Mouse (Mus musculus): ENCODE measurements at regions not wholly inside any gene's neighbourhood (a gene's known extent, or its start where the extent isn't known, plus 50 kb on each side); places are given as distances from the start of the nearest gene placed in this dataset.

DNA sequence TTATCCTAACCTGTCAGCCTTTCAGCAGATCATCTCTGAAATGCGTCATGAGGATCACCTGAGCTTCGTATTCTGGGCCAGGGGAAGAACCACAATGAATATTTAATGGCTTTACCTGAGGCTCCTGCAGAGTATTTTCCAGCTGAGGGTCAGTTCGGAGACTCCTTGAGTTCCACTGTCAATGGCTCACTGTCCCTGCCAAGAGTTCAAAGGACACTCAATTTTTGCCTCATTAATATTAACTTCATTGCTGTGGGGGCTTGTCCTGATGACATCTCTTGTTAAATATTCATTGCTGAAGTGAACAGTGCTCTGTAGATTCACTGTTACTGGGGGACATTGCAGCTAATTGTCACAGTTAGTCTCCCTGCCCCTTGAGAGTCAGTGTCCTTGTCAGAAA, 316.2 kb upstream of the Myt1l start:
- DNase-seq (ENCODE audit: low read depth) = no peak

- DNase-seq (ENCODE audit: low read depth) = no peak
These were observed 314.6 kb upstream of the Myt1l start for GRCm38 (mm10) chr12:29213625-29214024.

DNA sequence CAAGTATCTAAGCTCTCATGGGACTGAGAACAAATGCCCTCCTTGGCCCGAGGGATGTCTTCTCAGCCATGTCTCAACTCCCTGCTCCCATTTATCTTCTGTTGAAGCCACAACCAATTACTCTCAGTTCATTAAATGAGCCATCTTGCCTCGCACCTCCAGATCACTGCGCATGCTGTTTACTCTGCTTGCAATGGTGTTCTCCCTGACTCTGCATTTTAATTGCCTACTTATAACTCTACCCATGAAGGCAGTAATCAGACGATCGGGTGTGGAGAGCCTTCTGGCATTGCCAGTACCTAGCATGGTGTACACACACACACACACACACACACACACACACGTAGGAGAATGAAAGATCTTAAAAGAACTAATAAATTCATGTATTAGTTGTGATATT, 306.1 kb upstream of the Myt1l start:
- no peak for DNase-seq (ENCODE audit: low read depth)

GRCm38 (mm10) chr12:29226001-29226400, 302.2 kb upstream of the Myt1l start:
- DNase-seq (ENCODE audit: low read depth) = no peak

GRCm38 (mm10) chr12:29232492-29233447, 295.4 kb upstream of the Myt1l start:
- no peak for DNase-seq (ENCODE audit: low read depth)

- DNase-seq (ENCODE audit: low read depth) = no peak
These were observed 291.7 kb upstream of the Myt1l start for GRCm38 (mm10) chr12:29236496-29236895.

DNA sequence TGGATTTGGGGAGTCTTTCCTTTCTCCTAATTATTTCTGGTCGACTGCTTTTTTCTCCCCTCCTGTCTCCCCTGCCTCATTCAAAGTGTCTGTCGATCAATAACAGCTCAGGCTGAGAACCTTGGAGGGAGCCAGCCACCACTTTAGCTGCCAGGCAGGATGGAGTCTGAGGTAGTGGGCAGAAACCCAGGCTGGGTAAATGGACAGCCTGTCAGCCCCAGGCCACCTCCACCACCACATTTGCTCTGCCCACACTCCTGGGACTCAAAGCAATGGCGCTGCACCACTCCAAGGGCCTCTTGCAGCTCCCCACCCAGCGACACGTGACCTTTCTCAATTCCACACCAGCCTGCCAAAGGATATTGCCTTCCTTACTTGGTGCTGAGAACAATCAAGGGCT, 290.7 kb upstream of the Myt1l start:
- DNase-seq (ENCODE audit: low read depth) = no peak

- DNase-seq (ENCODE audit: low read depth) = no peak
These were observed 288.7 kb upstream of the Myt1l start for GRCm38 (mm10) chr12:29239482-29239881.

DNA sequence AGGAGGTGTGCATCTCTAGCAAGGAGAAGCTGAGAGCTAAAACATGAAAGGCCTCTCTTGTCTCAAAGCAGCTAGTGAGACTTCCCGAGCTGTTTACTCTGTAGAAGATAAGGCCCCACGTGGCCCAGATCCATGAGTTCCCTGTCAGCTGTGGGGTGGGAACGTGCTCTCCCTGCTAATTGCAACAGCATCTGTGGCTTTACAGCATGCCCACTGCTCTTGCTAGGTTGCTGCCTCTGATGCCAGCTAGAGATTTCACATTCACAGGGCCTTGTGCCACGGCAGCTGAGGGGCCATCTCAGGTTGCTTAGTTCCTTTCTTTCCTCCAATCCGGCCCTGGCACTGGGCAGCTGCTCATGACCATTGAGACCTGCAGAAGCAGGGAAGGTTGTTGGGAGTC, 288.2 kb upstream of the Myt1l start:
- no peak for DNase-seq (ENCODE audit: low read depth)

GRCm38 (mm10) chr12:29243087-29243486, 285.1 kb upstream of the Myt1l start:
- DNase-seq (ENCODE audit: low read depth) = no peak

DNA sequence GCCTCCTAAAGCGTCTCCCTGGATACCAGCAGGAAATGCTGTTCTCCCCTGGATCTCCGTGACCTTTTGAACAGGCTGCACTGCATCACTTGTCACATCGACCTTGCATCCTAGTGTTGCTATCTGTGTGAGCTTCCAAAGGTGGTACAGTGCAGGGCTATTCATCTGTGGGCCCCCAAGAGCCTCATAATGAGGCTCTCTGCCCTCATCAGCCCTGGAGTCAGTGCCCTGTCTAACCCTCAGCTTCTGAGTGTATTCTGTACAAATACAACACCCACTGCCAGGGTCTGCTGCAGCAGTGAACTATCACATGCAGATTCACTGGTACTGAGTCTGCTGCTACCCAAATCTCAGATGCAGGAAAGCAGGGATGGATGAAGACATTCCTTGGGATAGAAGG, 282.1 kb upstream of the Myt1l start:
- DNase-seq (ENCODE audit: low read depth) = no peak

DNA sequence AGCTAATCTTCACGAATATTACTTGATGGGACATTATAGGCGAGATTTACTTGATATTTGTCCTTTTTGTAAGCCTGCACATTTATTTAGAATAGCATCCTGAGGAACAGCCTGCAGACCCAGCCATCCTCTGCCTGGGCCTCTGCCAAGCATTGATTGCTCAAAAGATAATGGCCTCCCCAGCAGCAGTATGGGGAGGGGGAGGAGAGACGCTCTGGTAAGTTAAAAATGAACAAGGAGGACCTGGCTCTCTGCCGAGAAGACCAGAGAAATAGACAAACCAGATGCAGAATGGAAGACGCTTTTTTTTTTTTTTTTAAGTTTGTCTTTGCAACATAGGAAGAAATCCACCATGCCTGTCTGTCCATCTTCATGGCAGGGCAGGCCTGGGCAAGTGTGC, 280.8 kb upstream of the Myt1l start:
- DNase-seq (ENCODE audit: low read depth) = no peak

DNA sequence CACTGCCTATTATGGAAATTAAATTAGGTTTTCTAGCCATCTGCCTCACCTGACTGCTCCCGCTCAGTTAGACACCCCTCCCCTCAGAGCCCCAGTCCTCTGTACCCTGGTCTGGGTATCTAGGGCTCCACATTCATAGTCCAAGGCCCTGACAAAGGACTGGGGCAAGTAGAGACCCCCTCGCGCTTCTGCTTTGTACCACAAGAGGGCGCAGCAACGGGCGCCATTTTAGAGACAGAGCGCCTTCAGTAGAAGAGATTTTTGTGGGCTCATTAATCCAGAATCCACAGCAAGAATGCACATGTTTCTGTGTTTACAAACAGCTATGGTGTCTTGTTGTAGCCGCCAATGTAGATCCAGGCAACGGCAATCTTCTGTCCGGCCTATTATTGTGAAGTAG, 279.7 kb upstream of the Myt1l start:
- no peak for DNase-seq (ENCODE audit: low read depth)

GRCm38 (mm10) chr12:29256103-29256502, 272.1 kb upstream of the Myt1l start:
- no peak for DNase-seq (ENCODE audit: low read depth)

GRCm38 (mm10) chr12:29257011-29257734, 271.0 kb upstream of the Myt1l start:
- no peak for DNase-seq (ENCODE audit: low read depth)

DNA sequence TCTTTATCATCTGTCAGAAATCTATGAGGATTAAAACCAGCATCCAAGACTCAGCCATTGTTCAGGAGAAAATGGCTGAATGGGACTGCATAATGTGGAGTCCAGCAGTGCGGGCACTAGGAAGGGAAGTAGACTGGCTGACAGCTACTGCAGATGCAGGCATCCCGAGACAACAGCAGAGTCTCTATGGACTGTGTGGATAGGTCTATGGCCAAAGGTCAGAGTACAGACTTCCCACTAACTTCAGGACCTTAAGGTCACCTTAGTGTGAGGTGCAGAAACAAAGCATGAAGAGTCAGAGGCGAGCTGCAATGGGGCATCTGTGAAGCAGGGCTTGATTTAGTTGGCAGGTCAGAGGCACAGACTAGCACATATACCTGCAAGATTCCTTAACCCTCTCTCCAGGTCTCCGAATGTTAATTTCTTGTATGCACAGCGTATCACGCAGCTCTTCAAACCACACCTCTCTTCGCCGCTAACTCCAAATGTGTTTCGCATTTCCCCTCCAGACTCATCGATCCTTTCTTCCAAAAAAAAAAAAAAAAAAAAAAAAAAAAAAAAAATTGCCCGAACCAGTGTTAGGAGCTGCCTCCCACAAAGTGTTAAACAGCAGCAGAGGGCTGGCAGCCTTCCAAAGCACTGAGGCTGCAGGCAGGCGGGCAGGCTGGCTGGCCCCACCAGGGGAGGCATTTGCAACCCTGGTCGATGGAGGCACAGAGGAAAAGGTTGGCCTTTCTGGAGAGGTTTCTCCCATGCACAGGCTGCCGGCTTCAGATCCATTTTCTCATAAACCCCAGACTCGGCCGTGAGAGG, 270.2 kb upstream of the Myt1l start:
- no peak for DNase-seq (ENCODE audit: low read depth)

- no peak for DNase-seq (ENCODE audit: low read depth)
These were observed 269.7 kb upstream of the Myt1l start for GRCm38 (mm10) chr12:29258548-29258874.

DNA sequence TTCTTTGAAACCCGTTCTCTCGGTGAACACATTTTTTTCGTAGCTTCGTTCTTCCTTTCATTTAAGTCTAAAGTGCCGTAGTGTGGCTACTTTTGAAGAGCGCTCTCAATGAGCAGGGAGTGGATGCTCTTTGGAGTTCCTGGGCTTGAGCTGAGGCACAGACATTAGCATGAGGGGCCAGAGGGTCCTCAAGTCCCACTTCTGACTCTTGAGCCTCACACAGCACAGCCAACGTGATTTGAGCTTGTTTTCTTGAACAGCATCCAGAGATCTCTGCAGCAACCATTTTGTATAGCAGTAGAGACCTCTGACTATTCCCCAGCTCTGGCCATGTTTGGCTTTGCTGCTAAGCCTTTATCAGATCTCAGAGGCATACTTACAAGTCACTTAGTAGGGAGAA, 269.2 kb upstream of the Myt1l start:
- no peak for DNase-seq (ENCODE audit: low read depth)

GRCm38 (mm10) chr12:29274166-29274565, 254.0 kb upstream of the Myt1l start:
- no peak for DNase-seq (ENCODE audit: low read depth)

DNA sequence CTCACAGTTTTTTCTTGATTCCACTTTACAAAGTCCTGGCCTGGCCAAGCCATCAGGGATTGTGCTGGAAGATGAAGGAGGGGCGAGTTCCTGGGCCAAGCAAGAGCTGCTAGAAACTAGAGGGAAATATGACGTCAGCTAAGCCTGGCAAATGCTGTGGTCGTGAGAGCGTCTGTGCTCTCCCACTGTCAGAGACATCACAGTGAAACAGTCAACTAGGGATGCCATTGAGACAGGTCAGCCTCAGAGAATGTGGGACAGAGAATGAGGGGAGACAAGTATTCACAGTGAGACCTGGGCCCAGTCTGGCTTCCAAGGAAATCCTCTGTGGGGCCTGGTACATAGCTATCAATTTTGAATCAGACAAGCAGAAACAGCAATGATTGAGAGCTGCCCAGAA, 252.5 kb upstream of the Myt1l start:
- DNase-seq (ENCODE audit: low read depth) = no peak

DNA sequence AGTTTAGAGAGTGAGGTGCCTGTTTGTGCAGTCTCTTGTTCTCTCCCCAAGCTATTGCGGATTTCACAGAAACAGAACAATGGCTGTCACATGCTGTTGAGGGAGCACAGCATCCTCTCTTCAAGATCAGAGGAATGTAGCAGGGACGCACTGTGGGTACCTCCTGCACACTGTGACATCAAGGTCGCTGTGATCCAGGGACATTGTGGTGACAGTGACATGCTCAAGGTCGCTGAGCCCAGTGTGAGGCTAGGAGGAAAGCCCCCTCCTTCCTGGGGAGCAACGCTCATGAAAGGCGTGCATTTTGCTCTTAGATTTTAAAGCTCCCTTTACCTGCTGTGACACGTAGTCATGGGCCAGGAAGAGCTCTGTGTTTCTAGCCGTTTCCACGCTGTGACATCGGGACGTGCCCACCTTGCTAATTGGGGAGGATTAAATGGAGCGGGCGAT, 248.5 kb upstream of the Myt1l start:
- DNase-seq (ENCODE audit: low read depth) = no peak

DNA sequence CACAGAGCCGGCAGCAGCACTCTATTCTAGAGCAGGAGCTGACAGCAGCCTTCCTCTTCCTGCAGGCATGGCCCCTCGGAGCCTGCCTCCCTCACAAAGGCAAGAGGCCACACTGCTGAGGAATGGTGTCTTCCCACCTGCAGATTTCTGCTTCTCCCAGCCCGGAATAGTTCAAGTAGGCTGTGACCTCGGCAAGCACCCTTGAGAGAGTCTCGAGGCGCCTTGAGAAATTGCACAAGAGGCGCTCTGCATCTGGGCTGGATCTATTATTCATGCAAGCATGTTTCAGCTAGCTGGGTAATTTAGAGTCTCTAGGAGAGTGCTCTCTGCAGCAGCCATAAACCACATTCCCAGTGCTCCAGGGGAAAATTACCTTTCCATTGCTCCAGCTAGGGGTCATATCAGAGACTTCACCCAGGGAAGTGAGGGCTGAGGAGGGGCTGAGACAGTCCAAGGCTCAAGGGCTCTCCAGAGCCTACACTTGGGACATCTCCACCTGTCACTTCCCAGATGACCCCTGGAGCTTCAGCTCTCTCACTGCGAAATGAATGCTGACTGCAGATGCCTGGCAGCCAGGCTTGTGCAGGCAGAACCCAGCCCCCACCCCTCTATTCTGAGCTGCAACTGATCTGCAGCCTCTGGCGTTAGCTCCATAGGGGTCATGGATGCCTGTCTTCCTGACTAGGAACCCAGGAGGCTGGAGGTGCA, 247.9 kb upstream of the Myt1l start:
- DNase-seq (ENCODE audit: low read depth) = no peak
